Mouse (Mus musculus) urinary bladder, postnatal 4 days (tissue): ENCODE results near the gene Plppr3.
A peak's percentile ranks its signal among the peaks of the same experiment; 100 is the strongest.

Experiments used
- DNase-seq, 2 experiments: peaks; one replicate each; pipeline ENCODE4 v3.0.0; 2021 to 2022; ENCODE audit warnings: low spot score in 2 of 2

Gene Plppr3

GRCm38 (mm10) chr10:79852827-79853226 is 21.6 kb downstream of the Plppr3 start:
- DNase-seq: no peak

GRCm38 (mm10) chr10:79852107-79852789 is 22.2 kb downstream of the Plppr3 start:
- no peak for DNase-seq

GRCm38 (mm10) chr10:79851653-79852052 is 22.8 kb downstream of the Plppr3 start:
- DNase-seq: no peak

GRCm38 (mm10) chr10:79849941-79850628 is 24.3 kb downstream of the Plppr3 start:
- DNase-seq: no peak

GRCm38 (mm10) chr10:79846553-79846952 is 27.9 kb downstream of the Plppr3 start:
- DNase-seq: no peak

- peak in 1 of 2 experiments; percentile 28 for DNase-seq
Measured at GRCm38 (mm10) chr10:79843476-79843875, 31.0 kb downstream of the Plppr3 start.

GRCm38 (mm10) chr10:79842322-79842721 is 32.1 kb downstream of the Plppr3 start:
- no peak for DNase-seq

- DNase-seq: peak in 1 of 2 experiments; percentile 77
Measured at GRCm38 (mm10) chr10:79840644-79841551, 33.5 kb downstream of the Plppr3 start.

- DNase-seq: no peak
Measured at GRCm38 (mm10) chr10:79840091-79840490, 34.3 kb downstream of the Plppr3 start.

- DNase-seq: no peak
Measured at GRCm38 (mm10) chr10:79838151-79838550, 36.3 kb downstream of the Plppr3 start.

GRCm38 (mm10) chr10:79836918-79837317 is 37.5 kb downstream of the Plppr3 start:
- DNase-seq: no peak

GRCm38 (mm10) chr10:79834769-79835398 is 39.5 kb downstream of the Plppr3 start:
- DNase-seq: peak; percentile 68 to 82

GRCm38 (mm10) chr10:79832786-79833181 is 41.6 kb downstream of the Plppr3 start:
- no peak for DNase-seq

GRCm38 (mm10) chr10:79832026-79832785 is 42.2 kb downstream of the Plppr3 start:
- DNase-seq: no peak

GRCm38 (mm10) chr10:79831583-79831982 is 42.9 kb downstream of the Plppr3 start:
- DNase-seq: no peak

- no peak for DNase-seq
Measured at GRCm38 (mm10) chr10:79824413-79824812, 50.0 kb downstream of the Plppr3 start.

GRCm38 (mm10) chr10:79823011-79823410 is 51.4 kb downstream of the Plppr3 start:
- no peak for DNase-seq

- no peak for DNase-seq
Measured at GRCm38 (mm10) chr10:79822372-79822771, 52.1 kb downstream of the Plppr3 start.

GRCm38 (mm10) chr10:79821731-79822130 is 52.7 kb downstream of the Plppr3 start:
- no peak for DNase-seq

- no peak for DNase-seq
Measured at GRCm38 (mm10) chr10:79820782-79821181, 53.7 kb downstream of the Plppr3 start, which contains the start of gene Misp. TSS of gene Misp (plus strand) at chr10:79820989.

- no peak for DNase-seq
Measured at GRCm38 (mm10) chr10:79820277-79820676, 54.2 kb downstream of the Plppr3 start.
